Mouse (Mus musculus): ENCODE results near the gene Usp22. TPM values are rescaled to one million over a fixed set of nuclear protein-coding genes. Genes with fewer than 3 reads are reported as not detected.

The Usp22 gene
- polyA plus RNA-seq, 1 experiment from 2014 or later: 201 TPM

GRCm38 (mm10) chr11:61126606-61127355 lies 48.1 kb downstream of the Usp22 start, which contains the start of gene Tnfrsf13b:
Gene Tnfrsf13b, plus strand, starts transcription at chr11:61126755.
- H3K4me3 ChIP-seq: no peak within 1 kb of the TSS
- H3K36me3 ChIP-seq: no peaks in the 10 kb centered on the region
- no peaks in the 10 kb centered on the region for H3K9me3 ChIP-seq (replicated peaks)
- no peaks in the 10 kb centered on the region for H3K27me3 ChIP-seq (ENCODE audit: low read depth, poor library complexity, severe bottlenecking)
- no peak within 1 kb of the TSS for H3K27ac ChIP-seq (replicated peaks)
- 88% methylated on average over 23 of the region's 23 CpGs for WGBS
- no peak for DNase-seq (ENCODE audit: low spot score)
- no peaks in the 10 kb centered on the region for H3K4me1 ChIP-seq

GRCm38 (mm10) chr11:61125970-61126369 lies 48.9 kb downstream of the Usp22 start:
- Histone ChIP-seq H3K4me1 (no peaks in the 10 kb centered on the region), H3K4me3 (no peak overlapping the region), H3K27ac (replicated peaks) (no peak overlapping the region), H3K36me3 (no peaks in the 10 kb centered on the region), H3K27me3 (ENCODE audit: low read depth, poor library complexity, severe bottlenecking) (no peaks in the 10 kb centered on the region), H3K9me3 (replicated peaks) (no peaks in the 10 kb centered on the region)
- 85% methylated on average over 5 of the region's 5 CpGs for WGBS
- no peak for DNase-seq (ENCODE audit: low spot score)

- Histone ChIP-seq H3K27ac (replicated peaks) (no peak overlapping the region), H3K4me1 (no peaks in the 10 kb centered on the region), H3K4me3 (no peak overlapping the region), H3K9me3 (replicated peaks) (no peaks in the 10 kb centered on the region), H3K27me3 (ENCODE audit: low read depth, poor library complexity, severe bottlenecking) (no peaks in the 10 kb centered on the region), H3K36me3 (no peaks in the 10 kb centered on the region)
- no peak for DNase-seq (ENCODE audit: low spot score)
- WGBS: 70% methylated on average over 3 of the region's 3 CpGs
Measured at GRCm38 (mm10) chr11:61123886-61124285, 51.0 kb downstream of the Usp22 start.

- Histone ChIP-seq H3K4me1 (no peaks in the 10 kb centered on the region), H3K27ac (replicated peaks) (no peak overlapping the region), H3K4me3 (no peak overlapping the region), H3K27me3 (ENCODE audit: low read depth, poor library complexity, severe bottlenecking) (no peaks in the 10 kb centered on the region), H3K36me3 (no peaks in the 10 kb centered on the region), H3K9me3 (replicated peaks) (no peaks in the 10 kb centered on the region)
- DNase-seq (ENCODE audit: low spot score): no peak
- WGBS: 89% methylated on average over 8 of the region's 8 CpGs
Measured at GRCm38 (mm10) chr11:61122769-61123288, 52.0 kb downstream of the Usp22 start.

- H3K4me1 ChIP-seq: no peaks in the 10 kb centered on the region
- no peaks in the 10 kb centered on the region for H3K9me3 ChIP-seq (replicated peaks)
- no peaks in the 10 kb centered on the region for H3K36me3 ChIP-seq
- no peaks in the 10 kb centered on the region for H3K27me3 ChIP-seq (ENCODE audit: low read depth, poor library complexity, severe bottlenecking)
- no peak for DNase-seq (ENCODE audit: low spot score)
- 86% methylated on average over 9 of the region's 9 CpGs for WGBS
- H3K27ac ChIP-seq (replicated peaks): no peak overlapping the region
- no peak overlapping the region for H3K4me3 ChIP-seq
Measured at GRCm38 (mm10) chr11:61122283-61122768, 52.5 kb downstream of the Usp22 start.

- no peak for DNase-seq (ENCODE audit: low spot score)
- Histone ChIP-seq H3K4me3 (no peak overlapping the region), H3K27me3 (ENCODE audit: low read depth, poor library complexity, severe bottlenecking) (no peaks in the 10 kb centered on the region), H3K4me1 (no peaks in the 10 kb centered on the region), H3K9me3 (replicated peaks) (no peaks in the 10 kb centered on the region), H3K36me3 (no peaks in the 10 kb centered on the region), H3K27ac (replicated peaks) (no peak overlapping the region)
- 86% methylated on average over 3 of the region's 3 CpGs for WGBS
Measured at GRCm38 (mm10) chr11:61119996-61120583, 54.8 kb downstream of the Usp22 start.

GRCm38 (mm10) chr11:61116226-61116625 lies 58.6 kb downstream of the Usp22 start:
- H3K4me1 ChIP-seq: no peaks in the 10 kb centered on the region
- no peak for DNase-seq (ENCODE audit: low spot score)
- H3K27me3 ChIP-seq (ENCODE audit: low read depth, poor library complexity, severe bottlenecking): no peaks in the 10 kb centered on the region
- H3K36me3 ChIP-seq: no peaks in the 10 kb centered on the region
- no peak overlapping the region for H3K27ac ChIP-seq (replicated peaks)
- 65% methylated on average over 8 of the region's 8 CpGs for WGBS
- no peak overlapping the region for H3K4me3 ChIP-seq
- H3K9me3 ChIP-seq (replicated peaks): no peaks in the 10 kb centered on the region

- Histone ChIP-seq H3K4me3 (no peak overlapping the region), H3K27ac (replicated peaks) (no peak overlapping the region), H3K36me3 (no peaks in the 10 kb centered on the region), H3K9me3 (replicated peaks) (no peaks in the 10 kb centered on the region), H3K4me1 (no peaks in the 10 kb centered on the region), H3K27me3 (ENCODE audit: low read depth, poor library complexity, severe bottlenecking) (no peaks in the 10 kb centered on the region)
- DNase-seq (ENCODE audit: low spot score): no peak
- 85% methylated on average over 8 of the region's 8 CpGs for WGBS
Measured at GRCm38 (mm10) chr11:61112323-61112995, 62.4 kb downstream of the Usp22 start.

- WGBS: 91% methylated on average over 4 of the region's 4 CpGs
- H3K27me3 ChIP-seq (ENCODE audit: low read depth, poor library complexity, severe bottlenecking): no peaks in the 10 kb centered on the region
- no peaks in the 10 kb centered on the region for H3K9me3 ChIP-seq (replicated peaks)
- no peaks in the 10 kb centered on the region for H3K36me3 ChIP-seq
- H3K4me1 ChIP-seq: no peaks in the 10 kb centered on the region
- no peak overlapping the region for H3K4me3 ChIP-seq
- DNase-seq (ENCODE audit: low spot score): no peak
- H3K27ac ChIP-seq (replicated peaks): no peak overlapping the region
Measured at GRCm38 (mm10) chr11:61111472-61111871, 63.4 kb downstream of the Usp22 start.

- 71% methylated on average over 1 of the region's 1 CpGs for WGBS
- H3K4me1 ChIP-seq: no peaks in the 10 kb centered on the region
- no peak for DNase-seq (ENCODE audit: low spot score)
Measured at GRCm38 (mm10) chr11:61110928-61111327, 63.9 kb downstream of the Usp22 start.

GRCm38 (mm10) chr11:61110113-61110512 lies 64.7 kb downstream of the Usp22 start:
- Histone ChIP-seq H3K36me3 (no peaks in the 10 kb centered on the region), H3K27ac (replicated peaks) (no peak overlapping the region), H3K4me3 (no peak overlapping the region), H3K9me3 (replicated peaks) (no peaks in the 10 kb centered on the region), H3K27me3 (ENCODE audit: low read depth, poor library complexity, severe bottlenecking) (0 out of 2 replicates have a peak, but pooled peaks cover 3% of the 10 kb centered on the region), H3K4me1 (0 out of 2 replicates have a peak, but pooled peaks cover 1% of the 10 kb centered on the region)
- DNase-seq (ENCODE audit: low spot score): no peak
- 88% methylated on average over 10 of the region's 10 CpGs for WGBS

More at GRCm38 (mm10) chr11:61110928-61111327, 63.9 kb downstream of the Usp22 start:
- no peaks in the 10 kb centered on the region for H3K9me3 ChIP-seq (replicated peaks)
- H3K27me3 ChIP-seq (ENCODE audit: low read depth, poor library complexity, severe bottlenecking): no peaks in the 10 kb centered on the region
- no peaks in the 10 kb centered on the region for H3K36me3 ChIP-seq
- no peak overlapping the region for H3K27ac ChIP-seq (replicated peaks)
- H3K4me3 ChIP-seq: no peak overlapping the region

GRCm38 (mm10) chr11:61109707-61110106 lies 65.1 kb downstream of the Usp22 start:
- H3K4me3 ChIP-seq: no peak overlapping the region
- no peak for DNase-seq (ENCODE audit: low spot score)
- 87% methylated on average over 6 of the region's 6 CpGs for WGBS
- H3K9me3 ChIP-seq (replicated peaks): no peaks in the 10 kb centered on the region
- H3K4me1 ChIP-seq: peaks cover 6% of the 10 kb centered on the region; the same call in 1 of the 2 replicates
- H3K27ac ChIP-seq (replicated peaks): no peak overlapping the region
- no peaks in the 10 kb centered on the region for H3K36me3 ChIP-seq
- 0 out of 2 replicates have a peak, but pooled peaks cover 7% of the 10 kb centered on the region for H3K27me3 ChIP-seq (ENCODE audit: low read depth, poor library complexity, severe bottlenecking)

Measured in midbrain, embryonic 10.5 days (tissue).